Mouse (Mus musculus) heart, postnatal 0 days (tissue): ENCODE measurements around the gene Tanc1.

Source experiments
- CTCF ChIP-seq: IDR thresholded peaks from 2 replicates; pipeline ENCODE4 v1.5.1; 2016; ENCODE audit warnings: antibody characterized with exemption, control low read depth, low read depth
- EP300 ChIP-seq: IDR thresholded peaks from 2 replicates; pipeline ENCODE4 v1.6.1; 2016; ENCODE audit warnings: antibody characterized with exemption, low read depth

- TF ChIP-seq CTCF (no peak), EP300 (no peak)
Measured at GRCm38 (mm10) chr2:59628057-59628901, 16.4 kb downstream of the Tanc1 start.
